Mouse (Mus musculus) C2C12 (cell line): ENCODE results near the gene Ubr7. TPM values are rescaled to one million over a fixed set of nuclear protein-coding genes. Genes with fewer than 3 reads are reported as not detected.

Experiments used
- H3K27me3 ChIP-seq: one replicate; pipeline ENCODE4 v1.6.1; 2011; ENCODE audit not compliant: control insufficient read depth, insufficient read depth, insufficient read length
- H3K36me3 ChIP-seq: one replicate; pipeline ENCODE4 v1.6.1; 2011; ENCODE audit not compliant: control insufficient read depth, insufficient read depth
- H3K4me3 ChIP-seq: one replicate; pipeline ENCODE4 v1.5.1; 2011; ENCODE audit warnings: mild to moderate bottlenecking, control low read depth; ENCODE audit not compliant: poor library complexity, insufficient read depth, severe bottlenecking
- H3K79me2 ChIP-seq: one replicate; pipeline ENCODE4 v1.6.1; 2011; ENCODE audit not compliant: control insufficient read depth, insufficient read depth
- H3K79me3 ChIP-seq: one replicate; pipeline ENCODE4 v1.6.1; 2011; ENCODE audit warnings: low read depth, control low read depth
- H3ac ChIP-seq: one replicate; pipeline ENCODE3; 2011; ENCODE audit warnings: low read depth; ENCODE audit not compliant: control insufficient read depth, insufficient read length
- CEBPB ChIP-seq: IDR thresholded peaks from one replicate; pipeline ENCODE4 v1.6.1; 2011; ENCODE audit warnings: low read depth, mild to moderate bottlenecking, control low read depth, moderate library complexity
- CTCF ChIP-seq: IDR thresholded peaks from one replicate; pipeline ENCODE4 v1.5.1; 2011; ENCODE audit not compliant: control insufficient read depth, insufficient read depth, insufficient read length
- FOSL1 ChIP-seq: IDR thresholded peaks from one replicate; pipeline ENCODE4 v1.8.0; 2011; ENCODE audit warnings: mild to moderate bottlenecking, low read length; ENCODE audit not compliant: poor library complexity, insufficient read depth, severe bottlenecking
- MAX ChIP-seq: IDR thresholded peaks from one replicate; pipeline ENCODE4 v1.6.1; 2011; ENCODE audit warnings: mild to moderate bottlenecking, control low read depth
- MYOD1 ChIP-seq: IDR thresholded peaks from one replicate; pipeline ENCODE4 v1.6.1; 2011; ENCODE audit warnings: low read depth; ENCODE audit not compliant: control insufficient read depth, insufficient read length
- MYOG ChIP-seq: IDR thresholded peaks from one replicate; pipeline ENCODE4 v1.6.1; 2011; ENCODE audit not compliant: control insufficient read depth, insufficient read length; ENCODE audit errors: extremely low read depth
- USF1 ChIP-seq: IDR thresholded peaks from one replicate; pipeline ENCODE4 v1.6.1; 2011; ENCODE audit warnings: low read depth, mild to moderate bottlenecking, control low read depth, moderate library complexity
- long read RNA-seq, 2 experiments: library from polyadenylated mRNA; unstranded; transcript quantifications; one replicate each; pipeline ENCODE4 v2.0.0; 2019 to 2020
- polyA plus RNA-seq: library from polyadenylated mRNA; unstranded; fragments of >200 nt; fragmentation: generic; extraction: Trizol; gene quantifications from one replicate; pipeline ENCODE4 v1.2.1, GENCODE M21; 2012; ENCODE audit warnings: missing spikeins

Gene Ubr7
- 20.6 TPM for polyA plus RNA-seq
- long read RNA-seq, experiment 1, transcript Ubr7-201 (11 exons, 3,261 nt) = major isoform, 11 of 16 reads
- long read RNA-seq, experiment 1, partial matches to known transcripts = 1 of 16 reads
- long read RNA-seq, experiment 1, other reads (novel, unspliced or antisense) = 4 of 16 reads
- long read RNA-seq, experiment 2, transcript Ubr7-201 (11 exons, 3,261 nt) = major isoform, 250 of 268 reads
- long read RNA-seq, experiment 2, partial matches to known transcripts = 3 of 268 reads
- long read RNA-seq, experiment 2, other reads (novel, unspliced or antisense) = 15 of 268 reads

DNA sequence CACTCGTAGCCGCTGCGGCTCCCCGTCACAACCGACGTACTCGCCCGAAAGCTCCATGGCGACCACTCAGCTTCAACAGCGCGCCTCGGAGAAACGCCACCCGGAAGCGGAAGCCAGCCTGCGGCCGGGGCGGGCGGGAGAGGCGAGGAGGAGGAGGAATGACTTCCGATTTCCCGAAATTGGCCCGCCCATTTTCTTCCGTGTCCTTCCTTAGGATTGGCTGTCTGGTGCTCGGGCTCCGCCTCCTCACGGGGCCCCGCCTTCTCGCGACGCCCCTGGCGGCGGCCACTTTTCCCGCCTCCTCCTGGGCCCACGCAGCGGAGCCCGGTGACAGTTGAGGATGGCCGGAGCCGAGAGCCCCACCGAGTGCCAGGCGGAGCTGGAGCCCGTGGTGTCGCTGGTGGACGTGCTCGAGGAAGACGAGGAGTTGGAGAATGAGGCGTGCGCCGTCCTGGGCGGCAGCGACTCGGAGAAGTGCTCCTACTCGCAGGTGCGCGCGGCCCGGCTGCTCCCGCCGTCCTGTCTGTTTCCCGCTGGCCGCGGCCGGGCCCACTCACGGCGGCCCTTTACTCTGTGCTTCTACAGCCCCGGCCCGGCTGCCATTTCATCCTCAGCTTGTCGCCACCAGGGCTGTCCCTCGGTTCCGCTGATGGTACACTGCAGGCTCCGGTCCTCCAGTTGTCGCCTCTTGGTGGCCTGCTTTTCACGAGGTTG, at the start of gene Ubr7, which contains the start of the genes Gm28051 and Gon7:
Ubr7 (plus strand) TSS at position 279 of the 714 bp plus-strand sequence.
Gm28051 (minus strand) TSS at position 77 of the 714 bp plus-strand sequence.
Gon7 (minus strand) TSS at position 115 of the 714 bp plus-strand sequence.
- Histone ChIP-seq H3K79me3 (peaks cover 61% of the 10 kb centered on the region), H3ac (peak within 1 kb of the TSS; percentile 82), H3K27me3 (no peaks in the 10 kb centered on the region), H3K36me3 (peaks cover 6% of the 10 kb centered on the region), H3K4me3 (peak within 1 kb of the TSS; percentile 79), H3K79me2 (peaks cover 85% of the 10 kb centered on the region)
- no peak for TF ChIP-seq FOSL1
- TF ChIP-seq MYOD1 = no peak
- no peak for TF ChIP-seq CTCF
- no peak for TF ChIP-seq MYOG
- peak; percentile 50 for TF ChIP-seq MAX

DNA sequence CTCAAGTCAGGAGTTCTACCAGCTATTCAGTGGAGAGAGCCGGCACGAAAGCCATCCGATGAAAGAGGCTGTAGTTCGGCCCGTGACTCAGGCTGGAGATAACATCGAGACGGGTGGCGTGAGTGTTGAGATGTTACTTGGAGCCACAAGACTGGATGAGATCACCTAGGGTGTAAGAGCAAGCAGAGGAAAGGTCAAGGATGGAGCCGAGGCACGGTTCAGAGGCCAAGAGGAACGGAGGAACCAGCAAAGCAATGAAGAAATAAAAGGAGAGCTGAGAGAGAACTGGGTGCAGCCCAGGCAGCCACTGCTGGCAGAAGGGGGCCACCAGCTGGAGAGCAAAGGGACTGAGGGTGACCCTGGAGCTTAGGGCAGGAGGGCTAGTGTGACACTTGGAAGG, 49.5 kb upstream of the Ubr7 start:
- H3ac ChIP-seq = no peak overlapping the region
- H3K79me3 ChIP-seq = no peaks in the 10 kb centered on the region
- H3K79me2 ChIP-seq = no peaks in the 10 kb centered on the region
- H3K27me3 ChIP-seq = no peaks in the 10 kb centered on the region
- H3K36me3 ChIP-seq = no peaks in the 10 kb centered on the region
- no peak overlapping the region for H3K4me3 ChIP-seq
- TF ChIP-seq CEBPB (no peak), MYOG (no peak), CTCF (peak; percentile 23)

DNA sequence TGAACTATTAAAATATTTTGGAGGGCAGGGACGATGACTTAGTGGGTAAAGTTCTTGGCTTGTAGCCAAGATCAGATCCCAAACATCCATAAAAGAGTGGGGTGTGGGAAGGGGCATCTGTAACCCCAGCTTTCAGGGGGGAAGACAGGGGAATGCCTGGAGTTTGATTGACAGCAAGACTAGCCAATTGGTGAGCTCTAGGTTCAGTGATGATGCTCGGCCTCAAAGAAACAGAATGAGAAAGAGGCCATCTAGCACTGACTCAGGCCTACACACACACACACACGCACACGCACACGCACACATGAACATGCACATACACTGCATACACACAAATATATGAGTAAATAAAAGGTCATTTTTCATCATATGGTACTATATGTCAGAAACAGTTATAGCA, 47.9 kb upstream of the Ubr7 start:
- Histone ChIP-seq H3K27me3 (no peaks in the 10 kb centered on the region), H3K4me3 (no peak overlapping the region), H3K36me3 (no peaks in the 10 kb centered on the region), H3K79me3 (no peaks in the 10 kb centered on the region), H3ac (no peak overlapping the region), H3K79me2 (no peaks in the 10 kb centered on the region)
- TF ChIP-seq USF1 (no peak), CEBPB (no peak)

DNA sequence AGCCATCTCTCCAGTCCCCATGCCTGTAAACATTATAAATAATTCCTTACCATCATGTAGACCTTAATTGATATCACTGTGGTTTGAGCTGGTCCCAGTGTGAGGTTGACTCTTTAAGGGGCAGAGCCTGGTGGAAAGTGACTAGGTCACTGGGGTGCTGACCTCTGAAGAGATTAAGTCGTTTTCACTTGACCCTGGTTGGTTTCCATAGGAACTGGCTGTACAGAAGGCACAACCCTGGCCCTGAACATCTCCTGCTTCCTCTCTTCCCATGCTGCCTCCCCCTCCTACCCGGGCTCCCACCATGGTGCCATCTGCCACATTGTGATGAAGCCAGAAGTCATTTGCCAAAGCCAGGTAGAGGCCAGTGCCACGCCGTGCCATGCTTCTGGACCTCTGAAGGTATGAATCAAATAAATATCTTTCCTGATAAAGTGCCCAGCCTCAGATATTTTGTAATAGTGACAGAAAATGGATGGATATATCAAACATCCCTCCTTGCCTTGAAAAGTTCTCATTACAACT, 46.9 kb upstream of the Ubr7 start:
- Histone ChIP-seq H3K36me3 (no peaks in the 10 kb centered on the region), H3K79me2 (no peaks in the 10 kb centered on the region), H3K4me3 (no peak overlapping the region), H3K79me3 (no peaks in the 10 kb centered on the region), H3K27me3 (no peaks in the 10 kb centered on the region), H3ac (no peak overlapping the region)
- TF ChIP-seq CEBPB = no peak
- no peak for TF ChIP-seq FOSL1
- TF ChIP-seq MAX = no peak
- TF ChIP-seq CTCF = no peak
- TF ChIP-seq MYOD1 = no peak
- no peak for TF ChIP-seq USF1
- no peak for TF ChIP-seq MYOG

DNA sequence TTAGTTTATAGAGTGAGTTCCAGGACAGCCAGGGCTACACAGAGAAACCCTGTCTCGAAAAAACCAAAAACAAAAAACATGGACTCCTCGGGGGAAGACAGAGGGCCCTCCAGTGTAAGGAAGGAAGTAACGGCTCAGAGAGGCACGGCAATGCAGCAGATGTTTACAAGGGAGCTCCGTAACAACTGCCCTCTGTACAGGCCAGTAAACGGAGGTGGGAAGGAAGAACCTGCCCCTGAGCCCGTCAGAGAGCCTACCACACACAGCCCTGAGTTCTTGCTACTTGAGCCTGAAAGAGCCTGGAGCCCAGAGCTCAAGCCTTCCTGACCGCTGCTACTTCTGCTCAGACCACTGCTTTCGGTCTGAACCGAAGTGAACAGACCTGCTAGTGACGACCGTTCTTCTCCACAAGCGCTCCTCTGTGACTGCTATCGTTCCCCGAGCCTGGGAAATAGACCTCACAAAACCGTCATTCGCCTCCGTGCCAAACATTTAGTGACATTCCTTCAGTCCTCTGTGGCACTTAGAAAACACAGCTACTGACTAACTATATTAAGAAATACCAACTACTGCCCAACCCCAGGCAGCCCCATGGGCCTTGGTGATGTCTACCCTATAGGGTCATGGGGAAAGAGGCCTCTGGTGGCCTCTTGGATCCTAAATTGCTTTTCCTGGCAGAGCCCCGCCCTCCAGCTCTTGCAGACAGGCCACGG, 44.5 kb upstream of the Ubr7 start:
- H3K79me2 ChIP-seq = no peaks in the 10 kb centered on the region
- no peaks in the 10 kb centered on the region for H3K36me3 ChIP-seq
- TF ChIP-seq CTCF = no peak
- no peak overlapping the region for H3K4me3 ChIP-seq
- no peaks in the 10 kb centered on the region for H3K79me3 ChIP-seq
- H3ac ChIP-seq = no peak overlapping the region
- no peaks in the 10 kb centered on the region for H3K27me3 ChIP-seq

DNA sequence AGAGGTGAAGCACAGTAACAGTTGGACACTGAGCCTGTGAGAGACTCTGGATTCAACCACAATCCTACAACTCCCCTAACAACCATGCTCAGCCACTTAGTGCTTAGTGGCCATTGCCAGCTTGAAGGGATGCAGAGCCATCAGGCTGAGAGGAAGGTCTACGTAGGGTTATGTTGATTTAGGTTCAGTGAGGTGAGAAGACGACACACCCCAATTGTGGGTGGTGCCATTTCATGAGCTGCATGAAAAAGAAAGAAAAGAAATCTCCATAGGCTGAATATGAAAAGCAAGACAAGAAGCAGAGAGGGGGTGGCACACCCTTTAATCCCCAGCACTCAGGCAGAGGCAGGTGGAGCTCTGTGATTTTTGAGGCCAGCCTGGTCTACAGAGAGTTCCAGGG, 43.7 kb upstream of the Ubr7 start:
- H3K79me3 ChIP-seq = no peaks in the 10 kb centered on the region
- no peak overlapping the region for H3K4me3 ChIP-seq
- no peaks in the 10 kb centered on the region for H3K79me2 ChIP-seq
- no peak for TF ChIP-seq MAX
- no peaks in the 10 kb centered on the region for H3K27me3 ChIP-seq
- no peaks in the 10 kb centered on the region for H3K36me3 ChIP-seq
- no peak overlapping the region for H3ac ChIP-seq
